Mouse (Mus musculus): Measurements from ENCODE around the gene Slc2a9.

- TF ChIP-seq CTCF (IDR thresholded peaks at IDR 0.05; ENCODE audit: extremely low read depth, insufficient read depth, insufficient read length, insufficient replicate concordance), result no peak
- no peak for TF ChIP-seq POLR2A (IDR thresholded peaks at IDR 0.05; ENCODE audit: low read depth, low read length)
Observed at GRCm38 (mm10) chr5:38504116-38504515, 1.2 kb upstream of the Slc2a9 start.

All from spleen, adult 2 months (tissue).